Mouse (Mus musculus) heart, postnatal 4 days (tissue): ENCODE measurements around the gene Dvl2. TPM values are rescaled to one million over a fixed set of nuclear protein-coding genes. Genes with fewer than 3 reads are reported as not detected.
"Not testable (repeated sequence)": the region's sequence is repeated elsewhere in the genome, so short reads cannot be mapped to it uniquely, and the experiment has no call there.

ENCODE experiments used
- DNase-seq: peaks from one replicate; pipeline ENCODE4 v3.0.0; 2021
- total RNA-seq, 2 experiments: library from RNA; stranded (reverse); gene quantifications; 2 replicates each; pipeline ENCODE4 v1.2.3; 2021

Gene Dvl2
- 10 to 100 TPM; 13.1 to 14.0 TPM for total RNA-seq

- peak; percentile 92 for DNase-seq
These were observed at the start of gene Dvl2 for GRCm38 (mm10) chr11:70000396-70000898. Gene Dvl2 (plus strand): TSS chr11:70000595.

GRCm38 (mm10) chr11:69950807-69951459 is 49.5 kb upstream of the Dvl2 start:
- peak; percentile 38 for DNase-seq

GRCm38 (mm10) chr11:69952274-69952673 is 48.1 kb upstream of the Dvl2 start:
- no peak for DNase-seq

GRCm38 (mm10) chr11:69953267-69953915 is 47.0 kb upstream of the Dvl2 start:
- DNase-seq = no peak

- DNase-seq = not testable (repeated sequence)
These were observed 44.8 kb upstream of the Dvl2 start for GRCm38 (mm10) chr11:69955618-69956017.

- no peak for DNase-seq
These were observed 44.2 kb upstream of the Dvl2 start for GRCm38 (mm10) chr11:69956218-69956617.

- DNase-seq = no peak
These were observed 39.8 kb upstream of the Dvl2 start for GRCm38 (mm10) chr11:69960616-69961015.

- DNase-seq = no peak
These were observed 38.6 kb upstream of the Dvl2 start for GRCm38 (mm10) chr11:69961841-69962240.

- DNase-seq = no peak
These were observed 35.6 kb upstream of the Dvl2 start, which contains the start of gene Cldn7 for GRCm38 (mm10) chr11:69964650-69965270. Gene Cldn7 (plus strand): TSS chr11:69964779.

GRCm38 (mm10) chr11:69965271-69966005 is 35.0 kb upstream of the Dvl2 start:
- no peak for DNase-seq

- peak; percentile 48 for DNase-seq
These were observed 34.2 kb upstream of the Dvl2 start for GRCm38 (mm10) chr11:69966006-69966859.

GRCm38 (mm10) chr11:69966860-69967517 is 33.4 kb upstream of the Dvl2 start:
- no peak for DNase-seq

GRCm38 (mm10) chr11:69968793-69969192 is 31.6 kb upstream of the Dvl2 start:
- no peak for DNase-seq

GRCm38 (mm10) chr11:69970222-69970621 is 30.2 kb upstream of the Dvl2 start:
- DNase-seq = no peak

- no peak for DNase-seq
These were observed 29.6 kb upstream of the Dvl2 start for GRCm38 (mm10) chr11:69970775-69971174.

GRCm38 (mm10) chr11:69974907-69975306 is 25.5 kb upstream of the Dvl2 start:
- no peak for DNase-seq

GRCm38 (mm10) chr11:69976271-69976670 is 24.1 kb upstream of the Dvl2 start:
- no peak for DNase-seq

GRCm38 (mm10) chr11:69979827-69980195 is 20.6 kb upstream of the Dvl2 start:
- DNase-seq = no peak

GRCm38 (mm10) chr11:69980196-69981140 is 19.9 kb upstream of the Dvl2 start:
- peak; percentile 99 for DNase-seq

GRCm38 (mm10) chr11:69981141-69981762 is 19.1 kb upstream of the Dvl2 start, which contains the start of gene Ctdnep1:
Gene Ctdnep1 (plus strand): TSS chr11:69981156.
- DNase-seq = peak; percentile 40
